Mouse (Mus musculus) embryonic facial prominence, embryonic 13.5 days (tissue): ENCODE results near the gene Asxl1. TPM values are rescaled to one million over a fixed set of nuclear protein-coding genes. Genes with fewer than 3 reads are reported as not detected.
A peak's percentile ranks its signal among the peaks of the same experiment; 100 is the strongest.

Experiments used
- ATAC-seq: fragments of 200-750 bp; cut with Nextera tagmentation; 2 replicates; pipeline ENCODE4 v1.8.0; 2017; ENCODE audit warnings: low read depth; ENCODE audit not compliant: insufficient number of reproducible peaks, insufficient read depth, low FRiP score, low TSS enrichment
- H3K27ac ChIP-seq: fragments of 300-500 bp; sonication (generic); 2 replicates; pipeline ENCODE4 v1.5.1; 2015; ENCODE audit warnings: moderate library complexity, mild to moderate bottlenecking, inconsistent platforms
- H3K27me3 ChIP-seq: fragments of 300-500 bp; sonication (generic); 2 replicates; pipeline ENCODE4 v1.6.1; 2015; ENCODE audit warnings: mild to moderate bottlenecking, inconsistent platforms
- H3K36me3 ChIP-seq: fragments of 300-500 bp; sonication (generic); 2 replicates; pipeline ENCODE4 v1.6.1; 2015; ENCODE audit warnings: mild to moderate bottlenecking, inconsistent platforms
- H3K4me1 ChIP-seq: fragments of 300-500 bp; sonication (generic); 2 replicates; pipeline ENCODE4 v1.6.1; 2015; ENCODE audit warnings: inconsistent platforms
- H3K4me2 ChIP-seq: fragments of 300-500 bp; sonication (generic); 2 replicates; pipeline ENCODE4 v1.6.1; 2015; ENCODE audit warnings: moderate library complexity, mild to moderate bottlenecking, inconsistent platforms
- H3K4me3 ChIP-seq: fragments of 300-500 bp; sonication (generic); 2 replicates; pipeline ENCODE4 v1.5.1; 2015; ENCODE audit warnings: mild to moderate bottlenecking, inconsistent platforms
- H3K9ac ChIP-seq: fragments of 300-500 bp; sonication (generic); 2 replicates; pipeline ENCODE4 v1.6.1; 2015; ENCODE audit warnings: mild to moderate bottlenecking, inconsistent platforms
- H3K9me3 ChIP-seq: fragments of 300-500 bp; sonication (generic); 2 replicates; pipeline ENCODE4 v1.6.1; 2016; ENCODE audit warnings: inconsistent platforms
- WGBS: fragments of 180-500 bp; shearing (Covaris S2); methylation state at CpG from one replicate; pipeline ENCODE4 v1.1.7; 2015; ENCODE audit warnings: mixed read lengths; 5-methylcytosine and 5-hydroxymethylcytosine counted together
- polyA plus RNA-seq: library from polyadenylated mRNA; unstranded; fragments of >200 nt; fragmentation: Nextera tagmentation; extraction: Ambion mirVana; gene quantifications from 2 replicates; pipeline ENCODE4 v1.2.1, GENCODE M21; 2015

Asxl1 gene
- polyA plus RNA-seq, 1 experiment from 2014 or later = 14.5 TPM

DNA sequence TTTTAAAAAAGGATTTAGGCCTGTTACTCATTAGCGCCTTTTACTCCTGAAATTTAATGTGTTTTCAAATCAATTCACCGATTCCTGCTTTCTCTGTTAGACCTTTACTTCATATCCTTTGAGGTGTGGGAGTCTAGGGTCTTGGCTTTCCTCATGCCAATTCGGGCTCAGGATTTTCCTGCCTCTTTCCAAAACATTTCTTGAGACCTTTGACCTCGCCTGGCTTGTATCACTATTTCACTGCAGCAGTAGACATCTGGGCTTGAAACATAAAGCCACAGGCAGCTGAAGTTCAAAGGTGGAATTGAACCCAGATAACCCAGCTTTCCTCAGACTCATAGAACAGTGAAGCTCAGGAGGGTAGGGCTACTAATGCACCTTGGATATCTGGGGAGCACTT is 100.8 kb downstream of the Asxl1 start:
- no peaks in the 10 kb centered on the region for H3K9me3 ChIP-seq
- no peaks in the 10 kb centered on the region for H3K27me3 ChIP-seq
- peak overlapping the region; percentile 91; the same call in 1 of the 2 replicates for H3K4me3 ChIP-seq
- H3K9ac ChIP-seq = no peak overlapping the region
- peak overlapping the region; percentile 88 for H3K4me2 ChIP-seq
- H3K36me3 ChIP-seq = no peaks in the 10 kb centered on the region
- ATAC-seq = no peak
- peak overlapping the region; percentile 35 for H3K27ac ChIP-seq
- H3K4me1 ChIP-seq = peaks cover 31% of the 10 kb centered on the region
- WGBS = 10% methylated on average over 4 of the region's 4 CpGs

DNA sequence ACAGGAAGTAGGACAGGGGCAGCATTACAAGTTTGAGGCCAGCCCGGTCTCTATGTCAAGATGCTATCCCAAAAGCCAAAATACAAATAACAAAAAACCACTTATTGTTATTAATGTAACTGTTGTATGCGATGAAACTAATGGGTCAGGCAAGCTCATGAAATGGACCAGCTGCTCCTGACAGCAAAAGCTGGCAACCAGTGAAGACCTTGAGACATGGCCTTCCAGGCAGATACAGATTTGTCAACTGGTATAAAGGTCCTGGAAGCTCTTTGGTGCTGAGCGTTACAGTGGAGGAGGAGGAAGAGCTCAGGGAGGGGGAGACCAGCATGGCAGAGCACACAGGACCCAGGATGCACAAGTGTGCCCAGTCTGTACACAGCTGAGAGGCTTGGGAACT is 102.1 kb downstream of the Asxl1 start:
- WGBS = 89% methylated on average over 3 of the region's 3 CpGs
- no peaks in the 10 kb centered on the region for H3K27me3 ChIP-seq
- no peak for ATAC-seq
- no peak overlapping the region for H3K9ac ChIP-seq
- H3K4me1 ChIP-seq = peaks cover 19% of the 10 kb centered on the region
- no peaks in the 10 kb centered on the region for H3K36me3 ChIP-seq
- no peaks in the 10 kb centered on the region for H3K9me3 ChIP-seq
- H3K27ac ChIP-seq = no peak overlapping the region
- no peak overlapping the region for H3K4me3 ChIP-seq
- no peak overlapping the region for H3K4me2 ChIP-seq

DNA sequence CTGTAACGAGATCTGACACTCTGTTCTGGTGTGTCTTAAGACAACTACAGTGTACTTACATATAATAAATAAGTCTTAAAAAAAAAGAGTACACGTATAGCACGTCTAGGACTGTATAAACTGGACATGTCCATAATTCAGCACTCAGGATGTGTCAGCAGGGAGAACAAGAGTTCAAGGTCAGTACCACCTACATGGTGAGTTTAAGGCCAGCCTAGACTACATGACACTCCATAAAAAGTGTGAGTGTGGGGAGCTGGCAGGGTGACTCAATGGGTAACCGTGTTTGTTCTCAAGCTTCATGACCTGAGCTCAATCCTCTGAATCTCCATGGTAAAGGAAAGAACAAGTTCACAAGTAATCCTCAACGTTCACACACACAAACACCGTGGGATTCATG is 102.9 kb downstream of the Asxl1 start:
- WGBS = 86% methylated on average over 6 of the region's 6 CpGs
- no peaks in the 10 kb centered on the region for H3K36me3 ChIP-seq
- no peak overlapping the region for H3K4me2 ChIP-seq
- no peak for ATAC-seq
- H3K27ac ChIP-seq = no peak overlapping the region
- no peak overlapping the region for H3K9ac ChIP-seq
- peaks cover 14% of the 10 kb centered on the region for H3K4me1 ChIP-seq
- no peak overlapping the region for H3K4me3 ChIP-seq
- H3K27me3 ChIP-seq = no peaks in the 10 kb centered on the region
- no peaks in the 10 kb centered on the region for H3K9me3 ChIP-seq

Other genes starting within 250 kb of the Asxl1 start
- gene Hck, start 237.4 kb upstream of the Asxl1 start, polyA plus RNA-seq = 8.0 and 8.9 TPM in 2 replicates
- 85.7 and 88.2 TPM in 2 replicates for gene Tm9sf4, start 184.5 kb upstream of the Asxl1 start, polyA plus RNA-seq
- 19.2 and 19.4 TPM in 2 replicates for gene Tspyl3, start 120.4 kb upstream of the Asxl1 start, polyA plus RNA-seq
- 14.8 and 15.5 TPM in 2 replicates for gene Plagl2, start 104.4 kb upstream of the Asxl1 start, polyA plus RNA-seq
- gene Pofut1, start 104.3 kb upstream of the Asxl1 start, polyA plus RNA-seq = 8.8 and 9.1 TPM in 2 replicates
- gene Kif3b, start 54.4 kb upstream of the Asxl1 start, polyA plus RNA-seq = 5.9 and 6.3 TPM in 2 replicates
- gene 4930404H24Rik, start 147.0 kb downstream of the Asxl1 start, polyA plus RNA-seq = not detected in 2 replicates
- 12.4 and 16.0 TPM in 2 replicates for gene Nol4l, start 184.1 kb downstream of the Asxl1 start, polyA plus RNA-seq